Mouse (Mus musculus) intestine, postnatal 0 days (tissue): ENCODE measurements at regions not wholly inside any gene's neighbourhood (a gene's known extent, or its start where the extent isn't known, plus 50 kb on each side); places are given as distances from the start of the nearest gene placed in this dataset.

Experiments
- ATAC-seq: fragments of 200-750 bp; cut with Nextera tagmentation; 2 replicates; pipeline ENCODE4 v1.8.0; 2017; ENCODE audit warnings: mild to moderate bottlenecking, moderate TSS enrichment, moderate library complexity
- H3K27ac ChIP-seq: fragments of 300-500 bp; sonication (generic); 2 replicates; pipeline ENCODE4 v1.5.1; 2014; ENCODE audit warnings: mild to moderate bottlenecking, low read depth, low read length, moderate library complexity
- H3K27me3 ChIP-seq: fragments of 300-500 bp; sonication (generic); replicated peaks from 2 replicates; pipeline ENCODE4 v1.6.1; 2014; ENCODE audit warnings: low read length, mixed read lengths; ENCODE audit not compliant: control insufficient read depth, insufficient read depth
- H3K36me3 ChIP-seq: fragments of 300-500 bp; sonication (generic); 2 replicates; pipeline ENCODE4 v1.6.1; 2014; ENCODE audit warnings: mild to moderate bottlenecking, moderate library complexity; ENCODE audit not compliant: control insufficient read depth, insufficient read depth
- H3K4me1 ChIP-seq: fragments of 300-500 bp; sonication (generic); replicated peaks from 2 replicates; pipeline ENCODE4 v1.6.1; 2014; ENCODE audit warnings: antibody characterized with exemption, low read length, mixed read lengths; ENCODE audit not compliant: control insufficient read depth, insufficient read depth
- H3K4me2 ChIP-seq: fragments of 300-500 bp; sonication (generic); replicated peaks from 2 replicates; pipeline ENCODE4 v1.6.1; 2014; ENCODE audit warnings: low read depth, mild to moderate bottlenecking, moderate library complexity
- H3K4me3 ChIP-seq: fragments of 300-500 bp; sonication (generic); 2 replicates; pipeline ENCODE4 v1.5.1; 2014; ENCODE audit warnings: low read depth, low read length
- H3K9ac ChIP-seq: fragments of 300-500 bp; sonication (generic); 2 replicates; pipeline ENCODE4 v1.6.1; 2014; ENCODE audit warnings: mild to moderate bottlenecking, low read depth, low read length
- H3K9me3 ChIP-seq: fragments of 300-500 bp; sonication (generic); 2 replicates; pipeline ENCODE4 v1.6.1; 2016; ENCODE audit warnings: mixed run types; ENCODE audit not compliant: control insufficient read depth
- CTCF ChIP-seq: sonication (generic); IDR thresholded peaks from 2 replicates; pipeline ENCODE4 v1.5.1; 2016; ENCODE audit warnings: low read depth, mild to moderate bottlenecking, control low read depth, antibody characterized with exemption, moderate library complexity
- WGBS: fragments of 180-500 bp; shearing (Covaris S2); extraction: QIAGEN DNeasy Blood & Tissue Kit; methylation state at CpG from one replicate; pipeline ENCODE4 v1.1.7; 2014; 5-methylcytosine and 5-hydroxymethylcytosine counted together

DNA sequence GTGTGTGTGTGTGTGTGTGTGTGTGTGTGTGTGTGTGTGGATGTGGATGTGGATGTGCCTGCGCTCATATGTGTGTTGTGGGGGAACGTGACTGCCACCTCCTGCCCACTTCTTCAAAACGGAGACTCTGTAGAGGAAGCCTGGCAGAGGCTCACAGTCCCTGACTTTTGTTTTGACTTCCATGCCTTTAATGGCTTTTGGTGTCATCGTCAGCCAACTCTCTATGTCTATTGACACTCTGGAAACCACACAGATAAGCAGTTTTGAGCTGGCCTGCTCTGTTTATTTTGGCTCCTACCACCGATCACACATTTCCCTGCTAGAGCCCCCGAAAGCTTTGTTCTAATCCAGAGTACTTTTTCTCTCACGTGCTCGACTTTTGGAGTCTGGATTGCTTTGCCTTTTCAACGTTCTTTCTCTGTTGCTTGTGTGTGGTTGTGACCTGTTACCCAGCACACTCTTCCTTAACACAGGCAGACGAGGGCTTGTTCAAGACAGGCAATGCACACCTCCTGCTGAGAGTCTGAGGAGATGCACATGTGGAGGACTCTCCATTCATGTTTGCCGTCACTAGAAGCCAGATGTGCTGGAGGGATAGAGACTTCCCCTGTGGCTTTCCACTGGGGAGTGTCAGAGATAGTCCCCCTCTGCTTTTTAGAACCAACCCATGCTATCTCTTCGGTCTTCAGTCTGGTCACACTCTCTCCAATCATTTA, 78.6 kb upstream of the S1pr1 start:
- Histone ChIP-seq H3K9ac (no peak overlapping the region), H3K9me3 (no peaks in the 10 kb centered on the region), H3K27me3 (no peaks in the 10 kb centered on the region), H3K4me3 (no peak overlapping the region), H3K4me2 (peak overlapping the region; percentile 1; the same call in 1 of the 2 replicates), H3K36me3 (no peaks in the 10 kb centered on the region), H3K27ac (no peak overlapping the region), H3K4me1 (no peaks in the 10 kb centered on the region)
- whole genome bisulfite sequencing: 17% methylated on average over 12 of the region's 12 CpGs
- TF ChIP-seq CTCF: peak; percentile 54
- ATAC-seq: no peak

DNA sequence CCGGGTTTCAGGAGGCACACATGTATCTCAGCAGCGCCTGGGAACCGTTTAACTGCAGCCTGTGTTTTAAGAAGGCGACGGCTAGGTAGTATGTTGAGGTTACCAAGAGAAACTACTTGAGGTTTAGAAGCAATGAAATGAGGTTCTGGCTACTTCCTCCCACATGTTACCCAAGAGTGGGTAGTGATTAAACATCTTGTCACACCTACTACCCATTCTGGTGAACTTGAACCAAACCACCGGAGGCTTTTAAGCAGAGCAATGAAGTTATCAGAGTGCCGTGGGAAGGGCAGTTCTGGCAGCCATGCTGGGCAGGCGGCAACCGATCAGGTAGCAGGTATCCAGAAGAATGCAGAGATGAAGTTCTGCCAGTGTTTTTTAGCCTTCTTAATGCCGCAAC, 84.5 kb upstream of the S1pr1 start:
- no peak overlapping the region for H3K4me3 ChIP-seq
- H3K9me3 ChIP-seq: no peaks in the 10 kb centered on the region
- no peak for TF ChIP-seq CTCF
- no peaks in the 10 kb centered on the region for H3K4me1 ChIP-seq
- no peaks in the 10 kb centered on the region for H3K27me3 ChIP-seq
- ATAC-seq: no peak
- H3K36me3 ChIP-seq: no peaks in the 10 kb centered on the region
- WGBS: 85% methylated on average over 10 of the region's 10 CpGs
- H3K27ac ChIP-seq: no peak overlapping the region
- no peak overlapping the region for H3K9ac ChIP-seq
- H3K4me2 ChIP-seq: no peak overlapping the region

- H3K36me3 ChIP-seq: no peaks in the 10 kb centered on the region
- 54% methylated on average over 2 of the region's 2 CpGs for WGBS
- TF ChIP-seq CTCF: no peak
These were observed 85.1 kb upstream of the S1pr1 start for GRCm38 (mm10) chr3:115799981-115800380.

GRCm38 (mm10) chr3:115800873-115801272, 86.0 kb upstream of the S1pr1 start:
- Histone ChIP-seq H3K4me3 (no peak overlapping the region), H3K9ac (no peak overlapping the region), H3K9me3 (no peaks in the 10 kb centered on the region), H3K27me3 (no peaks in the 10 kb centered on the region), H3K4me2 (no peak overlapping the region), H3K4me1 (no peaks in the 10 kb centered on the region), H3K36me3 (no peaks in the 10 kb centered on the region), H3K27ac (no peak overlapping the region)
- ATAC-seq: no peak
- WGBS: 20% methylated on average over 5 of the region's 5 CpGs
- TF ChIP-seq CTCF: no peak

More at GRCm38 (mm10) chr3:115799981-115800380, 85.1 kb upstream of the S1pr1 start:
- Histone ChIP-seq H3K27me3 (no peaks in the 10 kb centered on the region), H3K9me3 (no peaks in the 10 kb centered on the region), H3K4me3 (no peak overlapping the region), H3K4me1 (no peaks in the 10 kb centered on the region), H3K27ac (no peak overlapping the region), H3K9ac (no peak overlapping the region), H3K4me2 (no peak overlapping the region)
- ATAC-seq: no peak

DNA sequence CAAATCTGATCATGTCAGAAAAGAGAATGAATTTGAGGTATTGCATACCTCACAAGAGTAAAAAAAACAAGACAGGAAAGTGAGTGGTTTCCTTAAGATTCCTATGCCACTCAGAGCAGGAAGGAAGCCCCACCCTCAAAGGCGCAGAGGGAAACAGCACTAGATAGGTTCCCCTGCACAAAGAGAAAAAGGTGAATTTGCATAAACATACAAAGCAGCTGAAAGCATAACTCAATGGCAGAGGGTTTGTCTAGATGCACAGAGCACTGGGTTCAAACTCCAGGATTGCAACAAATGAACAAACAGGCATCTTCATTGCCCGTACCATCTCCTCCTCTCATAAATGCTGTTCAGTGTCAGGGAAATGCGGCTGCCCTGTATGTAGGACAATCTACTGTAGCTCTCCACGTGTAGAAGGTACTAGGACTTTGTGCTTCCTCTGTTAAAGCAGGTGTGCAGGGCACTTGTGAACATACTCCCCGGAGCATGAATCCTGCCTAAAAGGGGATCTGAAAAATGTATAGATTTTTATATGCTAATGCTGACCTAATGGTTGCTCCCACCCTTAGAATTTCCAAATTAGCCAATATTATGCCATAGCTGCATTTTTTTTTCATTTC, 85.9 kb upstream of the Dph5 start:
- Histone ChIP-seq H3K4me1 (no peaks in the 10 kb centered on the region), H3K27ac (no peak overlapping the region), H3K9me3 (no peaks in the 10 kb centered on the region), H3K4me2 (no peak overlapping the region), H3K36me3 (no peaks in the 10 kb centered on the region), H3K4me3 (no peak overlapping the region), H3K9ac (no peak overlapping the region), H3K27me3 (no peaks in the 10 kb centered on the region)
- 55% methylated on average over 5 of the region's 5 CpGs for WGBS
- no peak for ATAC-seq
- TF ChIP-seq CTCF: no peak

DNA sequence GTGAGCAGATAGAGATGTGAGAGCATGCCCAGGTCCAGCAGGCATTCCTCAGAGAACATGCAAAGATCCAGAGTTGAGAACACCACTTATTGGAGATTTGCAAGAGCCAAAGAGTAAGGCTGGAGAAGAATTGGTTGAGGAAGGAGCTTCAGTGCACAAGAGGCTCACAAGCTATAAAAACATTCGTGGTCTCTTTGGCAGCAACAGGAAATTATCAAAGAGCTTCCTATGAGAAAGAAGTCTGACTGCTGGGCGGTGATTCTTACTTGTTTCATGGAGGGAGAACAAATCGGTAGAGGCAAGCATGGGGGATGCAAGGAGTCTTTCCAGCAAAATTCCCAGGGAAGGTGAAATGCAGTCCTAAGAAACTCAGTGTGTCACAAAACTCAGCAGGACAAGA, 83.0 kb upstream of the Dph5 start:
- Histone ChIP-seq H3K36me3 (no peaks in the 10 kb centered on the region), H3K27ac (no peak overlapping the region), H3K4me1 (no peaks in the 10 kb centered on the region), H3K9ac (no peak overlapping the region), H3K9me3 (no peaks in the 10 kb centered on the region), H3K4me3 (no peak overlapping the region), H3K27me3 (no peaks in the 10 kb centered on the region), H3K4me2 (no peak overlapping the region)
- no peak for TF ChIP-seq CTCF
- no peak for ATAC-seq
- 64% methylated on average over 3 of the region's 3 CpGs for WGBS
